Mouse (Mus musculus) B cell, adult 2 months (primary cell): Measurements from ENCODE around the gene Rnf214.

Source experiments
- DNase-seq, 2 experiments: peaks; one replicate each; pipeline ENCODE4 v3.0.0; 2022

Gene Rnf214

DNA sequence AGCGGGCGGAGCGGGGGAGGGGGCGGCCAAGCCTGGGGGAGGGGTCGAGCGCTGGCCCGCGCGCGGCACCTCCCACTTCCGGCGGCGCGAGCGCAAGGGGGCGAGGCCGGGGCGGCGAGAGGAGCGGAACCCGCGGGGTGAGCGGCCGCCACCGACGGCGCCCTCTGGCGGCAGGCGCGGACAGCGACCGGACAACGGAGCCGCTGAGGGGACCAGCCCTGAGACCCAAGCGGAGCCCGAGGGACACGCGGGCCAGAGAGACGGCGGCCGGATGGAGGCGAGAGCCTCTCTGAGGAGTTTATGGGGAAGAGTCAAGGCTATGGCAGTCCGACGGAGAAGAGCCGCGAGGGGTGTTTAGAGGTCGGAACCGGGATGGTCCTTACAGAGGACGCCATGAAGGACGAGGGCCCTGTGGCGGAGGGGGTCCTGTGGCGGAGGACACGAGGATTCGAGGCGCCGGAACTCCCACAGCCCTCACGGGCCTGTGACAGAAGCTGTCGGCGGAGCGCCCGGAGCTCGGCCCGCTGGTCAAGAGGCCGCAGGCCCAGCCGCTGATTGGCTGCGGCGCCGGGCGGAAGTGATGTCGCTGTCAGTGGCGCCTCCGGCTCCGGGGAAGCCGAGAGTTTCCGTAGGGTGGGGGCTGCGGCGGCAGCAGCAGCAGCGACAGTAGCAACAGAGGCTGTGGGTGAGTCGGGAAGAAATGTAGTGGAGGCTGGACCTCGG lies at the start of gene Rnf214, which contains the start of gene Pcsk7:
Gene Rnf214 (minus strand): TSS at position 557 of the 723 bp plus-strand sequence.
Gene Pcsk7 (plus strand): TSS at position 143 of the 723 bp plus-strand sequence.
- peak; percentile 91 to 93 for DNase-seq

DNA sequence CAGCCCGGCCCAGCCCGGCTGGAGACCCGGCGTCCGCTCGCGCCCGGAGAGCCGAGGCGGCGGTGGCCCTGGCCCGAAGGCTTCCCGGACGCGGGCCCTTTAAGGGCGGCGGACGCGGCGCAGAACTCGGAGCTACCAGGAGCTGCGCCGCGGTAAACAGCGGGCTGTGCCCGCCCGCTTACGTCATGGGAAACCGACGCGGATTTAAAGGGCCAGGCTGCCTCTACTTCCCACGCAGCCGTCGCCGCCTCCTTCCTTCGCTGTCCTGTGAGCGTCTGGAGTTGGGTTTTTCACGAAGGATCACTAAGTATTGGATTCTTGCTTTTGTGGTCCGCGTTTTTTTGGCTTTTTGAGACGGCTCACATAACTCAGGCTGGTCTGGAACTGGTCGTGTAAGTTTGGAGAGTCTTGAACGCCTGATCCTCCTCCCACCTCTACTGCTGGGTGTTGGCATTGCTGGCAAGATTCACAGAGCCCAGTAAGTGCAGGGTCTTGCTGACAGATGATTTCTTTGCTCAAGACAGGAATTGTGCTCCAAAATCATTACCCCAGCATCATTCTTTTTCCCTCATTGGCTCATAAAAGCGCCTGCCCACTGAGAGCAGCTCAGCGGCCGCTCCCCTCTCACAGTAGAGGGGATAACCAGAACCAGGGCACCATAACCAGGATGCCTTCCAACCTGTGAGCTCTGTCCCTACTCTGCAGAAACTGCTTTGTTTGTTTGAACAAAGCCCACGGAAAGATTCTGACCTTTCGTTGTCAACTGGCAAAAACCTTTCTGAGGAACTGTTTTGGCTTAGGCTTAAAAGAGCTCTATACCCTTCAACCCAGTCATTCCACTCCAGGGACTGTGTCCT lies 48.6 kb upstream of the Rnf214 start, which contains the start of gene Sidt2:
Gene Sidt2 (minus strand): TSS at position 152 of the 857 bp plus-strand sequence.
- peak; percentile 86 to 88 for DNase-seq

DNA sequence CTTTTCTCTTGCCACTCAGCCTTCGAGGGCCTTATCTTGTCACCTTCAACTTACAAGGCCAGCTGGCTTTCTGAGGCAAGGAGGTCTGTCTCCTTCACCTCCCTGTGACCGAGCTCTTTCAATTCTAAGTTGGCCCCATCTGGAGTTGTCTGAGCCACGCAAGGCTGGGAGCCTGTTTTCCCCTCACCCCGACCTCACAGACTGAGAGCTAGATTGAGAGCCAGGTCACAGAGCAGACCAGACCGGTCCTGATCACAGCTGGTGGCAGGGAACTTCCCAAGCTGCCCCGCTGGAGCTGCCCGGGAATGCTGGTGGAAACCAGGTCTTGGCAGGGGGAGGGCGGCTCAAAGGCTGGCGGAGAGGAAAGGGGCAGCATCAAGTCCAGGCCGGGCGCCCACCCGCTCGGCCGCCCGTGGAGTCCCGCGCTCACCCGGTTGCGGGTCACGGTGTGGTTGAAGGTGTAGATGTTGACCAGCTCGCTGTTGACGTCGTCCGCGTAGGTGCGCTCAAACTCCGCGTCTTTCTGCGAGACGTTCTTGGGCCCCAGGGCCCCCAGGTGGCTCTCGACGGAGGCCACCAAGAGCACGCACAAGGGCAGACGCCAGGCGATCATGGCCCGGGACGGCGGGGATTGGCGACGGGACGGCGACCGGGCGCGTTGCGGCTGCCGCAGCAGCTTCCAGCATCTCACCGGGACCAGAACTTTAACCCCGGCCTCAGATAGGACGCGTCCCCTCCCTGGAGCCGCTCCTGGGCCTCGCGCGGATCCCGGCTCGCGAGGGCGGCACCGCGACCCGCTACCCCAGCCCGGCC lies 47.8 kb upstream of the Rnf214 start:
- peak; percentile 60 to 66 for DNase-seq

DNA sequence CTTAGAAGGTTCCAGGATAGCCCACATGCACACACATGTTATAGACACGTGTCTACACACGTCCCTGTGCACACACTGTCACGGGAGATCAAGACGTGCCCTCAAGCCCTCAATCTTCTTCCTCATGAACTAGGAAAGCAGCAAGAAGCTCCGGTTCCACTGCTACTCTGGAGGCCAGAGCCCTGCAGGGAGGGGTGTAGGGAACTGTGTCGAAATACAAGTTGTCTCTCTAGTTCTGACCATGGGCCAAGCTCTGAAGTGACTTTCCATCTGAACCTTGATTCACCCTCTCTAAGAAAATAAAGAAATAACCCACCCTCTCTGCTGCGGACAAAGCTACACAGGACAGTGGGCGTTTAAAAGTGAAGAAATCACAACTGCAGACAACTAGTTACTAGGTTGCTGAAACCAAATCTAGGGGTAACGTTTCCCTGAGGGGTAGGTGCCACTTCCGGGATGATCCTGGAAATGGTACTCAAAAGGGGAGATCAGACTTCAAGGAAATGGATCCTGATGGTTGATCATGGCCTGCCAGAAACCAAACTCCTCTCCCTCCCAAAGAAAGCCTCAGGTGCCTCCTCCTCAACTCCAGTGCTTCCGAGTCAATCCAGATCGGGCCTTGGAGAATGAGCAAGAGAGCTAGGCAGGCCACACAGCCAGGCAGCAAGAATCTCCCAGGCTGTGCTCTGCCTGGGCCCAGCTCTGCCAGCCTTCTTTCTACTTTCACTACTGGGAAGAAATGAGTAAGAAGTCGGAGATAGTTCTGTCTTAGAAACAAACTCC lies 47.0 kb upstream of the Rnf214 start:
- DNase-seq: no peak

DNA sequence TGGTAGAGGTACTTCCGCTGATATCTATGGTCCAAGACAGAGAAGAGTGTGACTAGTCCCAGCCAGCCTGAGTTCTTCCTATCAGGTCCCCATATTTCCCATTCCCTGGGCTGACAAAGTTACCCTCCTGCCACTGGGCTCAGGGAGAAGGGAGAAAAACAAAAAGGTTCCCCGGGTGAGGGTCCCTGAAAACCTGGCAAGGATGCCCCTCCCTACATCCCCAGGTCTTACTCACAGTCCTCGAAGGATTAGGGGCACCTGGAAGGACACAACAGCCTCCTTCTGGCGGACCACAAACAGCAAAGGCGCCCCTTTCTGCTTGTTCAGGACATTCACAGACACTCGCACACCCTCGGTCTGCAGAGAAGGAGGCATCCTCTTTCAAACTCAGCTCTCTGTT lies 46.2 kb upstream of the Rnf214 start:
- DNase-seq: no peak

DNA sequence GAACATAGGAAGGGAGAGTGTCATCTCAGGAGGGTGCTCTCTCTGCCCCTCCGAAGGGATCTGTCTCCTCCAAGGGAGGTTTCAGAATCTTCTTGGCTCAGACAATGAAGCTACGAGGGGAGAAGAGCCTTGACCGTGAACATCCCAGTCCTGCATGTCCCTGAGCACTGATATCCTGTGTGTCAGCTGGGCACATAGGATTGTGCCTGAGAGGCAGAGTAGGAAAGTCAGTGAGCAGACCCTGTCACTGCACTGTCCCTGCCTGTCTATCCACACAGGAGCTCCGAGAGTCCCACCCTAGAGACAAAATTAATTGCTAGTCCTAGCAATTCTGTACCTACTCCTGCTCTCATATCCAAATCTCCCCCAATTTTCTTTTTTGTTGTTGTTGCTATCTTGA lies 45.3 kb upstream of the Rnf214 start:
- DNase-seq: no peak

DNA sequence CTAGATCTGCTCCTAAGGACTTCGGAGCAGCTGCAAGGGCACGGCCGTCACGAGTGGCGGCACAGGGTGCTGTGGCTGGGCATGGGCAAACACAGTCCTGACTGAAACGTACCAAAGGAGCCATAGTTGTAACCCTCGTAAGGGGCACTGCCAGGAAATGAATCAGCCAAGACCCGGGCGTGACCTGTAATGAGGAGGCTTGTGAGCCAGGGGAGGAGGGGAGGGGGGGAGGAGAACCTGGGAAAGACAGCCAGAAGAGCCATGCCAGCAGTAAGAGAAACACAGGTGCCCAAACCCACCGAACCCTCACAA lies 40.1 kb upstream of the Rnf214 start:
- no peak for DNase-seq

DNA sequence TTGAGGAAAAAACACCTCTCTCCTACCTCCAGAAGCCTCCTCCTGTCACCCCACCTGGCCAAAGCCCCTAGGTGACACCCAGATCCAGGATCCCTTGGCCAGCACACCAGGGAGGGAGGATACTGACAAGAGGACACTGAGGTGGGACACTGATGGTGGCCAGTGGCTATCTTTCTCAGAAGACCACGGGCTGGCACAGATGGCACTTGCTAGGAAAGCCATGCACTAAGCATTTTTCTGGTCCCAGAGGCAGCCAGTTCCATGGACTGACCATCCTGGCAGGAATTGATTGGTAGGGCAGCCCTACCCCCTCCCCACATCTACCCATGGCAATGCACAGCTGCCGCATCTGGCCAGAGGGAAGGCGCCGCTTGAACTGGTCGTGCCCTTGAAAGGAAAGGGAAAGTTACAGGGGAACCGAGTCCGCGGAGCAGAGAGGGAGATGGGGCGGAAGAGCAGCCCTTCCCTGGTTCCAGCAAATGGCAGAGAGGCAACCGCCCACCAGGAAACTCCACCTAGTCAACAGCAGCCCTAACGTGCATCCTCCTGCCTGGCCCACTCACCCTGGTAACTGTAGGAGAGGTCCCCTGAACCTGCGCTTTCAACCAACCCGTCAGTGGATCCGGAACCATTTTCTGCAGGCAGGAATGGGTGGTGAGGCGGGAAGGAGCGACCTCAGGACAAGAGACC lies 39.6 kb upstream of the Rnf214 start:
- DNase-seq: no peak

DNA sequence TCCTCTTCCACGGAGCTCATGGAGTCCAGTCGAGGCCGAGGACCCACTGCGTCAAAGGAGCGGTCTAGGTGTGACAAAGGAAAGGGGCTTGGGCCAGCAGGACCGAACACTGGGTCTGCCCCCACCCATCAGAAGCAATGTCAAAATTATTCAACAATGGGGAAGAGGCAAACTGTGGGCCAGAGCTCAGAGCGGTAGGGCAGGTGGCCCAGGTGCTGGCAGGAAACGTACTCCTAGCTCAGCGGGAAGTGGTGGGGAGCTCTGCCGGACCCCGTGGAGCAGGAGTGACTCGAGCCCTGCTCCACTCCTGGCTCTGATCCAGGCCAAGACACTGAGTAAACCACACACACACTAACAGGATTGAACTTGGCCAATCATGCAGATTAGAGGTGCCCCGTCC lies 39.0 kb upstream of the Rnf214 start:
- peak in 1 of 2 experiments; percentile 18 for DNase-seq

DNA sequence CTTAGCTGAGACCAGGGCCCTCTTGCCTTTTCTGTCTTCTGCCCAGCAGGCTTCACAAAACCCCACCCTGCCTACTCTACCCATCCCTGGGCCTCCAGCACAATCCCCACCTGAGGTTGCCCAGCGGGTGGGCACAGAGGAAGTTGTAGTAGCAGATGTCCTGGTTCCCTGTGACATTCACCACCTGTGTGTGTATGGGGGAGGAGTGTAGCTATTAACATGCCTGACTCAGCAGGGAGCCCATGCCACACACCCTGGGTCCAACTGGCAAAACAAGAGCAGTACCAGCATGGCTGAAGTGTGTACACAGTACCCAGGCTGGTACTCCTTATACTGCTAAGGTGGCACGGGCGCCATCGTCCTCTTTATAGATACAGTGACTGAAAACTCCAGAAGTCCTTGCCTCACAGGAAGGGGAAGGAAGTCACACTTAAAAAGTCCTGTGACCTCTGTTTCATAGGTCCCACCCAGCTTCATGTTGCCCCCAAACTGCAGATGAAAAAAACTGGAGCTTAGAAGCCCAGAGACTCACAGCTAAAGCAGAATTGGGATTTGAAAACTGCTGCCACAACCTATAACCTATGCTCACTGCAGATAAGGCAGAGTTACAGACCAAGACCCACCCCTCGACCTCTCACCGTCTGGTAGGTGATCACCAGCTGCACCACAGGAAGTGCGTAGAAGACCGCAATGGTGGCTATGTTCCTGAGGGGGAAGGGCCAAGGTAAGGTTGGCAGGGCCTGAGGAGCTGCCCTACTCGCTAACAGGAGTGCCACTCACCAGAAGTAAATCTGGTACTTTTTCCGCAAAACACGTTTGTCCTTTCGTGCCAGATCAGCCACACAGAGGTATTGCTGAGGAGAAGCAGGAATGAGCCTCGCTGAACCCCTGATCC lies 38.0 kb upstream of the Rnf214 start:
- peak; percentile 86 to 89 for DNase-seq

DNA sequence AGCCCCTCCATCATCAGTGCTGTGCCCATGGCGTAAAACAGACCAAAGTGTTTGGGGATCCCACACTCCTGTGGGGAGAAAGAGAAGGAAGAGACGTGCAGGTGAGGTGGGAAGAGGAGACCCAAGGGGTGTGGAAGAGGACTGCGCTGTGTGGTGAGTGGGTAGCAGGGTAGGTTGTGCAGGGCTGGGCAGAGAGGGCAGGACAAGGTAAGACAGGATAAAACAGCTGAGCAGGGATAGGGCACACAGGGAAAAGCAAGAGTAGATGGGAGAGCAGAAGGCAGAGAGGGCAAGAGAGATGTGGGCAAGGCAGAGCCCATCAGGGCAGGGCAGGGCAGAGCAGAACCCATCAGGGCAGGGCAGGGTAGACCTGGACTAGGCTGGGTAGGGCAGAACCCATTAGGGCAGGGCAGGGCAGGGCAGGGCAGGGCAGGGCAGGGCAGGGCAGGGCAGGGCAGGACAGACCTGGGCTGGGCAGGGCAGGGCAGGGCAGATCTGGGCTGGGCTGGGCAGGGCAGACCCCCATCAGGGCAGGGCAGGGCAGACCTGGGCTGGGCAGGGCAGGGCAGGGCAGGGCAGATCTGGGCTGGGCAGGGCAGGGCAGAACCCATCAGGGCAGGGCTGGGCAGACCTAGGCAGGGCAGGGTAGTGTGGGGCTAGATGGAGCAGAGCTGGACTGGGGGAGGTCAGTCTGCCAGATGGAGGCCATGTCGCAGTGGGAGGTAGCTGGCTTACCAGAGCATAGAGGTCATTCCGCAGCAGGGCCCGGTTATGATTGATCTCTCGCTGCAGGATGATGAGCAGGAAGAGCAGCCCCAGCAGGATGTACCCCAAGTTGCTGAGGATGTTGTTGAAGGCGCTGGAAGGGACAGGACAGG lies 37.2 kb upstream of the Rnf214 start:
- DNase-seq: no peak

DNA sequence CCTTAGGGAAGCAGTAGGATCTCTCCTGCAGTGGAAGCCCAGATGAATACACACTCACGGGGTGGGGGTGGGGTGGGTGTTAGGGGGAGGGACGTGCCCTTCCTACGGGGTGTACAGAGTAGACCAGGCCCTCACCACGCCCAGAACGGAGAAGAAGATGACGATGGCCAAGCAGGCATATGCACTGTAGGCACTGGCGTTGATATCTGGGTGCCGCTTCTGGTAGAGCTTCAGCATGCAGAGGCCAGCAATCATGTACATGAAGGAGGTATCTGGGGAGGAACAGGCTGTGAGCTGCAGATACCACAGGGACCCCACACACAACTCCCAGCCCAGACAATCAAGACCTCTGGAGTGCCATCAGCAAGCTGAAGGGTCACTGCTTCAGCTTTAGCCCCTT lies 36.2 kb upstream of the Rnf214 start:
- no peak for DNase-seq

DNA sequence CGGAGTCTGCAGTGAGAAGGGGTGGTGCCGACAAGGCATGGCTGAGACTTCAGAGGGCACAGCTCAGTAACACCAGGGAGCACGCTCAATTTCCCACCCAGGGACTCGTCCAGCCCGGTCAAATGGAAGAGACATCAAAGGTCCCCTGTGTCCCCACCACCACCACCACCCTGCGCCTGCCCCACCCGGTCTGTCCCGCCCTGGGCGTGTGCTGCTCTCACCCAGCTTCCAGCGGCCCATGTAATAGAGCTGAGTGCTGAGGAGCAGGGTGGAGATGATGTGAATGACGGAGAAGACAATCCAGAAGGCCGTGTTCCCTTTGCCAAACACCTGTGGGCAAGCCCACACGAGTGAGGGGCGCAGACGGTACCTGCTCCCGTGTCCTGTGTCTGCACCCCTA lies 35.8 kb upstream of the Rnf214 start:
- no peak for DNase-seq

DNA sequence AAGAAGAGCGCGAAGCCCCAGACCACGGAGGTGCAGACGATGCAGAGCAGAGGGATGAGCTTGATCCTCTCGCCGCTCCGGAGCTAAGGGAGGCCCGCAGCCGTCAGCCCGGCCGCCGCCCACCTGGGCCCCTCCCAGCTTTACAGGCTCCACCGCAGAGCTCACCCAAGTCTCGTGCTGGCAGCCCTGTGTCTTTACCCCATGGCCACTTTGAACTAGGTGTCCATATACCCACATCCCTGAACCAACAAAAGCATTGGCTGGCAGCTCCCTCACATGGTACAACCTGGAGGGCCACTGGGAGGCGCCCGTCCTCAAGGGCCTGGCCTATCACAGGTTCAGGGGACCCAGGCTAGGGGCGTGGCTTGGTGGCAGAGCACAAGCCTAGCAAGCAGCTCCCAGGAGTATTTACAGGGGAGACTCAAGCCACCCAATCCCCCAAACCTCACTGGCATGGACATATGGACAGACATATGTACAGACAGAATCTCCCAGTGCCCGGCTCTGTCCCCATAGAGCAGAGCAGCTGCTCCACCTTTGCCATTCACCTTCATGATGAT lies 34.7 kb upstream of the Rnf214 start:
- peak; percentile 24 to 36 for DNase-seq

DNA sequence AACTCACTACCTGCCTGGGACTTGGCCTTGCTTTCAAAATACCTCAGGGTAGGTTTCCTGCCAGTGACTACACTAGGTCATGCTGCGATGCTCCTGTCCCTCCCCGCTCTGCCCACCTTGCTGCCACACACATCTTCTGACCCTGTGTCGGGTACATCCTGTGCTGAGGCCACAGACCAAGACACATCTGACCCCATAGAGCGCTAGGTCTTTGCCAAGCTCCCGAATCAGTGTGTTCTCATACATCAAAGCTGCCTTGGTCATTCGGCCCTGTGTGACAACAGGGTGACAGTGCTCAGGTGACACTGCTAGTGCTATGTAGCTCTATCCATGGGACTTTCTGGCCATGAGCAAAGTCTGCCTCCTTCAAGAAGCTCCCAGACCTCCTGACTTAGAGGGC lies 33.1 kb upstream of the Rnf214 start:
- DNase-seq: no peak

DNA sequence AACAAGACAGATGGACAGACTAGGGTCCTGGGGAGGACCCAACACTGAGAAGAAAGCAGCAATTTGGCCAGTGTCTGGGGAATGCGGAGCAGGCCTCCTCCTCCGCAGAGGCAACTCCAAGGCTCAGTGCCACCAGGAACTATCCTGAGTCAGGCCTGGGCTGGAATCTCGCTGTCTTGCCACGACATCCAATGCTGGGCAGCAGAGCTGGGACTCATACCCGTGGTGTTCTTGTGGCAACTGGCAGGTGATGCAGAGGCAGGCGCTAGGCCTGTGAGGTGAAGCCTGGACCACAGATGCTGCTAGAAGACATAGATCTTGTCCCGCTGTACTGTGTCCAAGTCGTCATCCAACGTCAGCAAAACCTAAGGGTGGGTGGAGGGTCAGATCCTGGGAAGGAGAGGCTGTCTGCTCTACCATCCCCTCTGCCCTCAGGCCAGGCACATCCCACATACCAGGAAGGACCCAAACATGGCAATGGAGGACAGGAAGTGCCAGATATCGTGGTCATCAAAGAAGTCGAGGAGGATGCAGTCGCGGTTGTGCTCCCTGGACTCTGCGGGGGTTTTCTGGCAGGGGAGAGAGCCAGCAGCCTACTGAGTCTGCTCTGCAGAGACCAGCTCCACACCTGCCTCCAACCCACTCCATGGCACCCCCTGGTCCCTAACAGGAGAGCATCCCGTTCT lies 32.4 kb upstream of the Rnf214 start:
- DNase-seq: no peak

DNA sequence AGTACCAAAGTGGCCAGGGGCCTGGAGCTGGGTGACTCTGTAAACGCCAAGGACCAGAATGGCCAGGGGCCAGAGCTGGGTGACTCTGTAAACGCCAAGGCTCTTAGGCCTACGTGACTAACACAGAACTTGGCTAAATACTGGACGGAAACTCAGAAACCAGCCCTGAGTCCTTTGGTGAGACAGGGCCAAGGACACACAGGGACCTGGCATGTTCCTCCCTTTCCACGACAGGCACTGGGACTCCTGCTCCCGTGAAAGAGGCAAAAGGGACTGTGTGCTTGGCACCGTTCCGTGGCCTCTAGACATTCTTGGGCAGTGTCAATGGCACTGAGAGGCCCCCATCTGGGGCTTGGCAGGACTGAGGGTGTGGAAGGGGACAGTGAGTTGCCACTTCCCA lies 31.4 kb upstream of the Rnf214 start:
- DNase-seq: no peak

DNA sequence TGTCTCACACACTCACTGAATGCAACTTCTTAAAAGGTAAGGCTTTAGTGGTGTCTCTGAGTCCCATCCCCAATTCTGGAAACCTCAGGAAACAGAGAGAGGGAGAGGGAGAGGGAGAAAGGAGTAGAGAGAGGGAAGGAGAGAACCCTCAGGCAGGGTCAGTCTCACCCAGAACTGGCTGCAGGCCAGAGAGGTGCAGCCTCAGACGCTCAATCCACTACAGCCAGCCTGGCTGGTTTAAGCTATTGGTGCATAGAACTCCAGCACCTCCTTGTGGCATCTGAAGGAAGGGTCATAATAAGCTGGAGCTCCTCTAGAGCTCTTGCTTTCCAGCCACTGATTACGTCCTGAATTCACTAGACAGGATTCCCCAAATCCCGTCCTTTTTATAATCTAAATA lies 30.2 kb upstream of the Rnf214 start:
- DNase-seq: peak; percentile 58 to 63
